20 mouse cellular contexts compared by ENCODE assay signal in the genomic region with DNA sequence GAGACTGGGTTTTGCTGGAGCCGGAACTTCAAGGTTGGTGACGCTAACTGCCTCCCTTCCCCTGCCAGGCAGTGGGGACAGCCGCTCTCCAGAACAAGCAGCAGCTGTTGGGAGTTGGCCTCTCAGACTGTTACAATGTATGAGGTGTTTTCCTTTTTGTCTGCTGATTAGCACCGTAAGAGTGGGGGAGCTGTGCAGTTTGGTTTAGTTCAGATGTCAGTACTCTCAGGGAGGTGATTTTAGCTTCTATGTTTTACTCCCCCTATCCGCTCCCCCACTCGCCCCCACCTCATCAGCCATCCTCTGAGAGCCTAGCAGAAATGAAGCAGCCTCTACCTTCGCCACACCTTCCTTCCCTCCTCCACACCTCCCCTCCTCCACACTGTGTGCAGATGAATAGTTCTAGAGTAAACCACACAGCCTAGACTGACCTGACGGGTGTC. TPM values are rescaled to one million over a fixed set of nuclear protein-coding genes. Genes with fewer than 3 reads are reported as not detected.
DNase-seq lines count a peak whose midpoint lies in the region; ATAC-seq lines count a peak whose summit lies in the region.
"Had no signal": no experiment of that assay in that cellular context is flagged by ENCODE, and none has a peak within 500 bp of the region (broad histone marks: within the 10 kb centered on the region; RNA-seq: fewer than 3 reads in every experiment).

No protein-coding gene starts in this region.

- H3K4me3 ChIP-seq in intestine, embryonic 15.5 days (replicated peaks) = no peak overlapping the region
- H3K4me3 ChIP-seq in intestine, embryonic 16.5 days (ENCODE audit: low read length) = no peak overlapping the region
- no peak overlapping the region for H3K4me3 ChIP-seq in midbrain, embryonic 11.5 days (ENCODE audit: low read depth, low read length)
- no peak overlapping the region for H3K4me3 ChIP-seq in midbrain, embryonic 10.5 days
- no peak overlapping the region for H3K4me3 ChIP-seq in stomach, embryonic 15.5 days (replicated peaks)
- no peak overlapping the region for H3K4me3 ChIP-seq in midbrain, embryonic 15.5 days
- H3K4me3 ChIP-seq: embryonic facial prominence, embryonic 12.5 days; midbrain, embryonic 12.5 days; myocyte; neural tube, embryonic 15.5 days had no signal

- no peaks in the 10 kb centered on the region for H3K27me3 ChIP-seq in intestine, embryonic 15.5 days (replicated peaks)
- no peaks in the 10 kb centered on the region for H3K27me3 ChIP-seq in intestine, embryonic 16.5 days (replicated peaks; ENCODE audit: control insufficient read depth, insufficient read depth, low read length)
- H3K27me3 ChIP-seq in midbrain, embryonic 11.5 days (ENCODE audit: control insufficient read depth, insufficient read depth, low read length) = no peaks in the 10 kb centered on the region
- H3K27me3 ChIP-seq in midbrain, embryonic 10.5 days (ENCODE audit: low read depth, poor library complexity, severe bottlenecking) = 0 out of 2 replicates have a peak, but pooled peaks cover 5% of the 10 kb centered on the region
- H3K27me3 ChIP-seq in stomach, embryonic 15.5 days (replicated peaks) = no peaks in the 10 kb centered on the region
- no peaks in the 10 kb centered on the region for H3K27me3 ChIP-seq in midbrain, embryonic 15.5 days (replicated peaks)
- H3K27me3 ChIP-seq: embryonic facial prominence, embryonic 12.5 days; midbrain, embryonic 12.5 days; neural tube, embryonic 15.5 days had no signal

- no peak overlapping the region for H3K9ac ChIP-seq in intestine, embryonic 15.5 days
- H3K9ac ChIP-seq in intestine, embryonic 16.5 days (ENCODE audit: low read depth, low read length) = no peak overlapping the region
- H3K9ac ChIP-seq in midbrain, embryonic 11.5 days (ENCODE audit: low read length) = no peak overlapping the region
- no peak overlapping the region for H3K9ac ChIP-seq in stomach, embryonic 15.5 days
- no peak overlapping the region for H3K9ac ChIP-seq in midbrain, embryonic 15.5 days
- H3K9ac ChIP-seq: embryonic facial prominence, embryonic 12.5 days; forebrain, postnatal 0 days; midbrain, embryonic 12.5 days; neural tube, embryonic 15.5 days had no signal

- 51% methylated on average over 8 of the region's 8 CpGs for WGBS in intestine, embryonic 15.5 days
- 68% methylated on average over 8 of the region's 8 CpGs for WGBS in intestine, embryonic 16.5 days
- 74% methylated on average over 8 of the region's 8 CpGs for WGBS in midbrain, embryonic 11.5 days
- WGBS in midbrain, embryonic 10.5 days = 80% methylated on average over 8 of the region's 8 CpGs
- 43% methylated on average over 8 of the region's 8 CpGs for WGBS in stomach, embryonic 15.5 days
- 81% methylated on average over 8 of the region's 8 CpGs for WGBS in midbrain, embryonic 15.5 days

- 0 out of 2 replicates have a peak overlapping the region, but pooled peaks have one; percentile 3 for H3K4me2 ChIP-seq in intestine, embryonic 15.5 days (replicated peaks)
- H3K4me2 ChIP-seq in intestine, embryonic 16.5 days (ENCODE audit: low read depth, low read length) = no peak overlapping the region
- no peak overlapping the region for H3K4me2 ChIP-seq in midbrain, embryonic 11.5 days
- no peak overlapping the region for H3K4me2 ChIP-seq in stomach, embryonic 15.5 days
- H3K4me2 ChIP-seq in midbrain, embryonic 15.5 days = no peak overlapping the region
- H3K4me2 ChIP-seq: embryonic facial prominence, embryonic 12.5 days; midbrain, embryonic 12.5 days; neural tube, embryonic 15.5 days had no signal

- H3K27ac ChIP-seq in intestine, embryonic 15.5 days = no peak overlapping the region
- H3K27ac ChIP-seq in intestine, embryonic 16.5 days (ENCODE audit: low read length) = no peak overlapping the region
- no peak overlapping the region for H3K27ac ChIP-seq in midbrain, embryonic 11.5 days (ENCODE audit: low read depth, low read length)
- no peak overlapping the region for H3K27ac ChIP-seq in midbrain, embryonic 10.5 days (replicated peaks)
- peak overlapping the region; percentile 59 for H3K27ac ChIP-seq in stomach, embryonic 15.5 days
- no peak overlapping the region for H3K27ac ChIP-seq in midbrain, embryonic 15.5 days
- H3K27ac ChIP-seq: embryonic facial prominence, embryonic 12.5 days; midbrain, embryonic 12.5 days; neural tube, embryonic 15.5 days had no signal

- H3K9me3 ChIP-seq in intestine, embryonic 15.5 days = no peaks in the 10 kb centered on the region
- H3K9me3 ChIP-seq in intestine, embryonic 16.5 days (ENCODE audit: control insufficient read depth, low read length) = no peaks in the 10 kb centered on the region
- no peaks in the 10 kb centered on the region for H3K9me3 ChIP-seq in midbrain, embryonic 11.5 days (ENCODE audit: control insufficient read depth, low read length)
- H3K9me3 ChIP-seq in midbrain, embryonic 10.5 days (replicated peaks) = no peaks in the 10 kb centered on the region
- no peaks in the 10 kb centered on the region for H3K9me3 ChIP-seq in stomach, embryonic 15.5 days
- no peaks in the 10 kb centered on the region for H3K9me3 ChIP-seq in midbrain, embryonic 15.5 days
- H3K9me3 ChIP-seq: midbrain, embryonic 12.5 days; neural tube, embryonic 15.5 days had no signal

- no peaks in the 10 kb centered on the region for H3K4me1 ChIP-seq in intestine, embryonic 15.5 days (replicated peaks)
- H3K4me1 ChIP-seq in intestine, embryonic 16.5 days (ENCODE audit: control insufficient read depth, insufficient read depth, low read length) = peaks cover 9% of the 10 kb centered on the region
- H3K4me1 ChIP-seq in midbrain, embryonic 11.5 days (ENCODE audit: control insufficient read depth, insufficient read depth, low read length) = no peaks in the 10 kb centered on the region
- 0 out of 2 replicates have a peak, but pooled peaks cover 4% of the 10 kb centered on the region for H3K4me1 ChIP-seq in midbrain, embryonic 10.5 days
- H3K4me1 ChIP-seq in stomach, embryonic 15.5 days = 0 out of 2 replicates have a peak, but pooled peaks cover 13% of the 10 kb centered on the region
- H3K4me1 ChIP-seq in midbrain, embryonic 15.5 days = no peaks in the 10 kb centered on the region
- H3K4me1 ChIP-seq: embryonic facial prominence, embryonic 12.5 days; midbrain, embryonic 12.5 days; neural tube, embryonic 15.5 days had no signal

- ATAC-seq in intestine, embryonic 15.5 days = no peak
- ATAC-seq in intestine, embryonic 16.5 days = no peak
- no peak for ATAC-seq in midbrain, embryonic 11.5 days (ENCODE audit: low FRiP score)
- ATAC-seq in stomach, embryonic 15.5 days (ENCODE audit: insufficient read depth, low FRiP score, low read depth) = peak; percentile 75
- ATAC-seq in midbrain, embryonic 15.5 days (replicated peaks) = no peak
- ATAC-seq: forebrain, postnatal 0 days had no signal

- H3K36me3 ChIP-seq in intestine, embryonic 15.5 days = no peaks in the 10 kb centered on the region
- no peaks in the 10 kb centered on the region for H3K36me3 ChIP-seq in intestine, embryonic 16.5 days (ENCODE audit: control insufficient read depth, insufficient read depth, low read length)
- no peaks in the 10 kb centered on the region for H3K36me3 ChIP-seq in midbrain, embryonic 11.5 days (ENCODE audit: control insufficient read depth, insufficient read depth, low read length)
- no peaks in the 10 kb centered on the region for H3K36me3 ChIP-seq in midbrain, embryonic 10.5 days
- no peaks in the 10 kb centered on the region for H3K36me3 ChIP-seq in stomach, embryonic 15.5 days
- H3K36me3 ChIP-seq in midbrain, embryonic 15.5 days (replicated peaks) = no peaks in the 10 kb centered on the region
- H3K36me3 ChIP-seq: embryonic facial prominence, embryonic 12.5 days; midbrain, embryonic 12.5 days; neural tube, embryonic 15.5 days had no signal

- DNase-seq in midbrain, embryonic 11.5 days (ENCODE audit: low spot score, missing footprints) = peak; percentile 53
- no peak for DNase-seq in midbrain, embryonic 10.5 days (ENCODE audit: low spot score)
- DNase-seq in cerebellum, adult 11 months = no peak
- DNase-seq: B cell, adult 2 months; cerebellum, adult 9-10 months; forebrain, postnatal 0 days; lung, adult 18-20 months; right cerebral cortex, postnatal 4 days; thymus, postnatal 25 days had no signal

RNA-seq across cellular contexts. Expression of a gene that starts 0.4 kb away (rescaled TPM):
- polyA plus RNA-seq in intestine, embryonic 15.5 days (2015; fragmentation: Nextera tagmentation; extraction: Ambion mirVana) = 12.5 and 13.1 TPM in 2 replicates
- polyA plus RNA-seq in intestine, embryonic 16.5 days (2015; fragmentation: Nextera tagmentation; extraction: Ambion mirVana) = 5.6 and 8.3 TPM in 2 replicates
- 5.3 and 5.5 TPM in 2 replicates for polyA plus RNA-seq in midbrain, embryonic 11.5 days (2014; fragmentation: Nextera tagmentation; extraction: Ambion mirVana)
- polyA plus RNA-seq in midbrain, embryonic 10.5 days (2016; fragmentation: Nextera tagmentation; extraction: Ambion mirVana) = 5.9 and 8.1 TPM in 2 replicates
- 11.4 and 13.0 TPM in 2 replicates for polyA plus RNA-seq in stomach, embryonic 15.5 days (2015; fragmentation: Nextera tagmentation; extraction: Ambion mirVana)
- polyA plus RNA-seq in midbrain, embryonic 15.5 days (2015; fragmentation: Nextera tagmentation; extraction: Ambion mirVana) = 7.4 and 7.5 TPM in 2 replicates

RNA-seq across cellular contexts. Expression of a gene that starts 7.7 kb away (rescaled TPM):
- polyA plus RNA-seq in intestine, embryonic 15.5 days (2015; fragmentation: Nextera tagmentation; extraction: Ambion mirVana) = 11.4 and 12.0 TPM in 2 replicates
- 9.3 and 10.8 TPM in 2 replicates for polyA plus RNA-seq in intestine, embryonic 16.5 days (2015; fragmentation: Nextera tagmentation; extraction: Ambion mirVana)
- 5.4 and 7.8 TPM in 2 replicates for polyA plus RNA-seq in midbrain, embryonic 11.5 days (2014; fragmentation: Nextera tagmentation; extraction: Ambion mirVana)
- 7.6 and 10.9 TPM in 2 replicates for polyA plus RNA-seq in midbrain, embryonic 10.5 days (2016; fragmentation: Nextera tagmentation; extraction: Ambion mirVana)
- polyA plus RNA-seq in stomach, embryonic 15.5 days (2015; fragmentation: Nextera tagmentation; extraction: Ambion mirVana) = 15.2 and 21.9 TPM in 2 replicates
- polyA plus RNA-seq in midbrain, embryonic 15.5 days (2015; fragmentation: Nextera tagmentation; extraction: Ambion mirVana) = 9.1 and 9.4 TPM in 2 replicates
- polyA plus RNA-seq: gonadal fat pad, adult 2 months; large intestine, adult 2 months; liver, adult 2 months had no signal

RNA-seq across cellular contexts. Expression of a gene that starts 8.4 kb away (rescaled TPM):
- polyA plus RNA-seq in intestine, embryonic 15.5 days (2015; fragmentation: Nextera tagmentation; extraction: Ambion mirVana) = 39.2 and 39.3 TPM in 2 replicates
- 44.9 and 45.5 TPM in 2 replicates for polyA plus RNA-seq in intestine, embryonic 16.5 days (2015; fragmentation: Nextera tagmentation; extraction: Ambion mirVana)
- polyA plus RNA-seq in midbrain, embryonic 11.5 days (2014; fragmentation: Nextera tagmentation; extraction: Ambion mirVana) = 16.2 and 17.6 TPM in 2 replicates
- 14.7 and 15.6 TPM in 2 replicates for polyA plus RNA-seq in midbrain, embryonic 10.5 days (2016; fragmentation: Nextera tagmentation; extraction: Ambion mirVana)
- 64.5 and 66.3 TPM in 2 replicates for polyA plus RNA-seq in stomach, embryonic 15.5 days (2015; fragmentation: Nextera tagmentation; extraction: Ambion mirVana)
- polyA plus RNA-seq in midbrain, embryonic 15.5 days (2015; fragmentation: Nextera tagmentation; extraction: Ambion mirVana) = 3.2 and 4.2 TPM in 2 replicates

RNA-seq across cellular contexts. Expression of a gene that starts 39.6 kb away (rescaled TPM):
- polyA plus RNA-seq in intestine, embryonic 15.5 days (2015; fragmentation: Nextera tagmentation; extraction: Ambion mirVana) = 85.6 and 113 TPM in 2 replicates
- 76.5 and 86.1 TPM in 2 replicates for polyA plus RNA-seq in intestine, embryonic 16.5 days (2015; fragmentation: Nextera tagmentation; extraction: Ambion mirVana)
- 89.7 and 95.8 TPM in 2 replicates for polyA plus RNA-seq in midbrain, embryonic 11.5 days (2014; fragmentation: Nextera tagmentation; extraction: Ambion mirVana)
- polyA plus RNA-seq in midbrain, embryonic 10.5 days (2016; fragmentation: Nextera tagmentation; extraction: Ambion mirVana) = 60.9 and 67.7 TPM in 2 replicates
- 108 and 125 TPM in 2 replicates for polyA plus RNA-seq in stomach, embryonic 15.5 days (2015; fragmentation: Nextera tagmentation; extraction: Ambion mirVana)
- 172 and 183 TPM in 2 replicates for polyA plus RNA-seq in midbrain, embryonic 15.5 days (2015; fragmentation: Nextera tagmentation; extraction: Ambion mirVana)

RNA-seq across cellular contexts. Expression of a gene that starts 51.8 kb away (rescaled TPM):
- 0.20 and 0.40 TPM in 2 replicates for polyA plus RNA-seq in intestine, embryonic 15.5 days (2015; fragmentation: Nextera tagmentation; extraction: Ambion mirVana)
- 0.16 and 0.29 TPM in 2 replicates for polyA plus RNA-seq in intestine, embryonic 16.5 days (2015; fragmentation: Nextera tagmentation; extraction: Ambion mirVana)
- polyA plus RNA-seq in midbrain, embryonic 11.5 days (2014; fragmentation: Nextera tagmentation; extraction: Ambion mirVana) = 0.95 and 1.0 TPM in 2 replicates
- 0.67 and 1.1 TPM in 2 replicates for polyA plus RNA-seq in midbrain, embryonic 10.5 days (2016; fragmentation: Nextera tagmentation; extraction: Ambion mirVana)
- 0.49 and 0.62 TPM in 2 replicates for polyA plus RNA-seq in stomach, embryonic 15.5 days (2015; fragmentation: Nextera tagmentation; extraction: Ambion mirVana)
- 1.8 and 2.7 TPM in 2 replicates for polyA plus RNA-seq in midbrain, embryonic 15.5 days (2015; fragmentation: Nextera tagmentation; extraction: Ambion mirVana)
- polyA plus RNA-seq: liver, adult 2 months; myocyte had no signal
